Mouse (Mus musculus): ENCODE data around the gene Grid1.

The Grid1 gene

GRCm38 (mm10) chr14:34837145-34837544 is 17.2 kb downstream of the Grid1 start:
- DNase-seq (ENCODE audit: low read depth, low spot score): no peak

- no peak for DNase-seq (ENCODE audit: low read depth, low spot score)
Observed at GRCm38 (mm10) chr14:34838999-34839398, 19.1 kb downstream of the Grid1 start.

- DNase-seq (ENCODE audit: low read depth, low spot score): no peak
Observed at GRCm38 (mm10) chr14:34839898-34840297, 20.0 kb downstream of the Grid1 start.

- DNase-seq (ENCODE audit: low read depth, low spot score): no peak
Observed at GRCm38 (mm10) chr14:34843579-34843978, 23.7 kb downstream of the Grid1 start.

- DNase-seq (ENCODE audit: low read depth, low spot score): no peak
Observed at GRCm38 (mm10) chr14:34844166-34844565, 24.3 kb downstream of the Grid1 start.

- no peak for DNase-seq (ENCODE audit: low read depth, low spot score)
Observed at GRCm38 (mm10) chr14:34846799-34847198, 26.9 kb downstream of the Grid1 start.

- DNase-seq (ENCODE audit: low read depth, low spot score): no peak
Observed at GRCm38 (mm10) chr14:34847625-34848024, 27.7 kb downstream of the Grid1 start.

GRCm38 (mm10) chr14:34860891-34861780 is 41.2 kb downstream of the Grid1 start:
- DNase-seq (ENCODE audit: low read depth, low spot score): no peak

GRCm38 (mm10) chr14:34867266-34867665 is 47.4 kb downstream of the Grid1 start:
- DNase-seq (ENCODE audit: low read depth, low spot score): no peak

- no peak for DNase-seq (ENCODE audit: low read depth, low spot score)
Observed at GRCm38 (mm10) chr14:34868513-34869260, 48.8 kb downstream of the Grid1 start.

GRCm38 (mm10) chr14:34879996-34880395 is 60.1 kb downstream of the Grid1 start:
- no peak for DNase-seq (ENCODE audit: low read depth, low spot score)

- peak; percentile 9 for DNase-seq (ENCODE audit: low read depth, low spot score)
Observed at GRCm38 (mm10) chr14:34880431-34881421, 60.8 kb downstream of the Grid1 start.

GRCm38 (mm10) chr14:34884194-34884593 is 64.3 kb downstream of the Grid1 start:
- no peak for DNase-seq (ENCODE audit: low read depth, low spot score)

GRCm38 (mm10) chr14:34884611-34885010 is 64.7 kb downstream of the Grid1 start:
- no peak for DNase-seq (ENCODE audit: low read depth, low spot score)

- no peak for DNase-seq (ENCODE audit: low read depth, low spot score)
Observed at GRCm38 (mm10) chr14:34891769-34892532, 72.0 kb downstream of the Grid1 start.

- peak; percentile 17 for DNase-seq (ENCODE audit: low read depth, low spot score)
Observed at GRCm38 (mm10) chr14:34896253-34896982, 76.5 kb downstream of the Grid1 start.

- DNase-seq (ENCODE audit: low read depth, low spot score): no peak
Observed at GRCm38 (mm10) chr14:34903854-34904253, 83.9 kb downstream of the Grid1 start.

- DNase-seq (ENCODE audit: low read depth, low spot score): no peak
Observed at GRCm38 (mm10) chr14:34905697-34906096, 85.8 kb downstream of the Grid1 start.

GRCm38 (mm10) chr14:34908366-34908765 is 88.5 kb downstream of the Grid1 start:
- no peak for DNase-seq (ENCODE audit: low read depth, low spot score)

GRCm38 (mm10) chr14:34908804-34909203 is 88.9 kb downstream of the Grid1 start:
- peak; percentile 56 for DNase-seq (ENCODE audit: low read depth, low spot score)
